Mouse (Mus musculus) CH12.LX (cell line): ENCODE results near the gene Sap25.

ENCODE experiments used
- CTCF ChIP-seq, 2 experiments: IDR thresholded peaks in 1 of 2; conservative IDR thresholded peaks in 1 of 2; 2 replicates each; pipeline ENCODE4 v1.5.1; 2011 to 2012; ENCODE audit warnings: low read depth in 2 of 2, low read length in 2 of 2, improper control_type of control experiment in 1 of 2, inconsistent platforms in 1 of 2, mild to moderate bottlenecking in 1 of 2, moderate library complexity in 1 of 2
- EP300 ChIP-seq: IDR thresholded peaks from 2 replicates; pipeline ENCODE4 v1.6.1; 2011; ENCODE audit warnings: low read length, improper control_type of control experiment
- MAZ ChIP-seq: IDR thresholded peaks from 2 replicates; pipeline ENCODE4 v1.6.1; 2012; ENCODE audit warnings: low read depth, mild to moderate bottlenecking, inconsistent platforms, low read length, improper control_type of control experiment, moderate library complexity
- ZC3H11A ChIP-seq: IDR thresholded peaks from 2 replicates; pipeline ENCODE4 v1.6.1; 2012; ENCODE audit warnings: low read depth, mild to moderate bottlenecking, inconsistent platforms, low read length, improper control_type of control experiment

DNA sequence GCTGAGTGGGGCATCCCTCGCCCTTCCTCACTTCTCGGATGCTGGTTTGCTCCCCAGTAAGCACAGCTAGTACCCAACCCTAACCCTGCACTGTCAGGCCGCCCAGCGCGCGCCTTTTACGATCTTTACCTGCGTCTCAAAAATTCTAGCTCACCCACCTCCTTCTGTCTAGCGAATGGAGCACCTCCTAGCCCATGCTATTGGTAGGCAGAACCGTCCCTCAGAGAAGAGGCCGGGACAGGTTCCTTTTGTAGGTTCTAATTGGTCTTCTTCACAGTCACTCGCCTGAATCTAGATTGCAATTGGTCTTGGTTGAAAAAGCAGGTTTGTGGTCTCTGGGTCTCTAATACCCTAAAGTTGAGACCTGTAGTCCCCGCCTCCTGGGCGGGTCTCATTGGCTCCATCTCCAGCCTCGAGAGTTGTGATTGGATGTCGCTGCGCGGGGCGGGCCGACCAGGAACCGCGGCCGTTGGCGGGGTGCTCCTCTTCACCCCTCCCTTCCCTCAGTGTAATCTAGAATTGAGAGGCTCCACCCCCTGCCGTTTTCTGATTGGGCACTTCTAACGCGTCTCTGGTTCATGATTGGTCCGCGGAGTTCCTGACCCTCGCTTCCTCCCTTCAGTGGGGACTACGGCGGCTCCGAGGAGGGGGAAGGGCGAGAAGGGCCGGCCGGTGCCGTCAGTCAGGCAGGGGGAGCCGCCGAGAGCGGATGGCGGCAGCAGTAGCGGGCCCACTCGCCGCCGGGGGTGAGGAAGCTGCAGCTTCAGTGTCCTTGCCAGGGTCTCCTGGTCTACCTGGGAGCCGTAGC is 12.4 kb upstream of the Sap25 start, which contains the start of the genes Fbxo24, Lrch4 and Gm20605:
- peak; percentile 99 for TF ChIP-seq MAZ
- TF ChIP-seq EP300, result no peak
- no peak for TF ChIP-seq CTCF (conservative IDR thresholded peaks at IDR 0.05 in 1 of 2, IDR thresholded peaks at IDR 0.05 in 1 of 2; ENCODE audit: low read depth in 2 of 2, low read length in 2 of 2)
- TF ChIP-seq ZC3H11A, result no peak
